Mouse (Mus musculus) hindbrain, embryonic 10.5 days (tissue): Measurements from ENCODE around the gene Olfr1189. TPM values are rescaled to one million over a fixed set of nuclear protein-coding genes. Genes with fewer than 3 reads are reported as not detected.
"Not testable (repeated sequence)": the region's sequence is repeated elsewhere in the genome, so short reads cannot be mapped to it uniquely, and the experiment has no call there.

Source experiments
- DNase-seq: peaks from one replicate; pipeline ENCODE4 v3.0.0-alpha.2; 2017; ENCODE audit warnings: low spot score
- H3K27ac ChIP-seq: fragments of 300-500 bp; sonication (generic); 2 replicates; pipeline ENCODE4 v1.5.1; 2016; ENCODE audit warnings: mild to moderate bottlenecking, moderate library complexity
- H3K27me3 ChIP-seq: fragments of 300-500 bp; sonication (generic); 2 replicates; pipeline ENCODE4 v1.6.1; 2016; ENCODE audit warnings: mild to moderate bottlenecking; ENCODE audit not compliant: poor library complexity, insufficient read depth, severe bottlenecking
- H3K36me3 ChIP-seq: fragments of 300-500 bp; sonication (generic); 2 replicates; pipeline ENCODE4 v1.6.1; 2016; ENCODE audit warnings: mild to moderate bottlenecking, moderate library complexity
- H3K4me1 ChIP-seq: fragments of 300-500 bp; sonication (generic); replicated peaks from 2 replicates; pipeline ENCODE4 v1.6.1; 2016; ENCODE audit warnings: mild to moderate bottlenecking
- H3K4me3 ChIP-seq: fragments of 300-500 bp; sonication (generic); 2 replicates; pipeline ENCODE4 v1.5.1; 2016; ENCODE audit warnings: mild to moderate bottlenecking, moderate library complexity
- H3K9me3 ChIP-seq: fragments of 300-500 bp; sonication (generic); 2 replicates; pipeline ENCODE4 v1.6.1; 2016; ENCODE audit warnings: mild to moderate bottlenecking, moderate library complexity
- WGBS: fragments of 180-500 bp; shearing (Covaris S2); methylation state at CpG from one replicate; pipeline ENCODE4 v1.1.7; 2016; 5-methylcytosine and 5-hydroxymethylcytosine counted together
- polyA plus RNA-seq: library from polyadenylated mRNA; unstranded; fragments of >200 nt; fragmentation: Nextera tagmentation; extraction: Ambion mirVana; gene quantifications from 2 replicates; pipeline ENCODE4 v1.2.1, GENCODE M21; 2016

The Olfr1189 gene
- polyA plus RNA-seq: not detected in 2 replicates

DNA sequence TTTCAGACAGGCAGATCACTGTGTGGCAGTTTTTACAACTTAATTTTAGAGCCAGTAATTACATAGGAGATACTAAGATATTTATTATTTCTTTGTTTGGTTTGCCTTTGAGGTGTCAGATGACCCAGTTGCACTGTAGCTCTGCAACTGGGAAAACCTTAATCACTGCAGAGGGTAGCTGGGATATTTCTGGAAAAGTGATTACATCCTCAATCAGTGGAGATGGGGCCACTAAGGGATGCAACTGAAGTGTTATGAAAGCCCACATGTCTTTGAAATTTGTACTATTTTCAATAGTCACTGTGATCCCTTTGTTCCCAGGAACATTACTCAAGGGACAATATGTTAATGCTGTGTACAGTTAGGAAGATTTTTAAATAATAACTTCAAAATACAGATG, at the start of gene Olfr1189:
Gene Olfr1189 (plus strand): TSS at position 301 of the 400 bp plus-strand sequence.
- Histone ChIP-seq H3K9me3 (no peaks in the 10 kb centered on the region), H3K27ac (no peak within 1 kb of the TSS), H3K4me1 (no peaks in the 10 kb centered on the region), H3K4me3 (no peak within 1 kb of the TSS), H3K36me3 (no peaks in the 10 kb centered on the region), H3K27me3 (no peaks in the 10 kb centered on the region)
- DNase-seq: no peak

DNA sequence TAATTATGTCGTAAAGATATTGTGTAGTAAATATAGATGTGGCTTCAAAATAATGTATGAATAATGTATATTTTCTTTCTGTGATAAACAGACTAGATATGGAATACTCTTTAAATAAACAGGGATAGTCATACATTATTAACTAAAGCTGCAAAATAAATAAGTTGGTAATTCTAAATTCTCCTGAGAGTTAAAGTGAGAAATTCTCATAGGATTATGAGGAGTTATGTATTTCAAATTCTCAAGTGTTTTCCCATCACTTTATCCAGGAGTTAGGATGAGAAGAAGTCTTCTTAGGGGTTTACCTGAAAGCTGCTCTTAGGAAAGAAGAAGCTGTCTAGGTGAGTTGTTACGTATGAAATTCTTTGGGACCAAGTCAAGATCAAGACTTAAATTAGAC, 29.6 kb upstream of the Olfr1189 start, which contains the start of gene Olfr1188:
Gene Olfr1188 (plus strand): TSS at position 301 of the 400 bp plus-strand sequence.
- no peaks in the 10 kb centered on the region for H3K4me1 ChIP-seq
- H3K4me3 ChIP-seq: no peak within 1 kb of the TSS
- H3K9me3 ChIP-seq: no peaks in the 10 kb centered on the region
- H3K27ac ChIP-seq: no peak within 1 kb of the TSS
- H3K36me3 ChIP-seq: no peaks in the 10 kb centered on the region
- DNase-seq: no peak
- H3K27me3 ChIP-seq: no peaks in the 10 kb centered on the region
- WGBS: 93% methylated on average over 2 of the region's 2 CpGs

GRCm38 (mm10) chr2:88572696-88573095, 13.6 kb upstream of the Olfr1189 start:
- DNase-seq, H3K36me3 ChIP-seq, H3K27me3 ChIP-seq, H3K4me3 ChIP-seq, H3K4me1 ChIP-seq, H3K27ac ChIP-seq, H3K9me3 ChIP-seq: not testable (repeated sequence)
- 93% methylated on average over 12 of the region's 12 CpGs for WGBS

GRCm38 (mm10) chr2:88640242-88640641, 54.0 kb downstream of the Olfr1189 start, which contains the start of gene Olfr1191-ps1:
Olfr1191-ps1 (plus strand) TSS chr2:88640542.
- 96% methylated on average over 1 of the region's 1 CpGs for WGBS
- not testable (repeated sequence) for H3K27me3 ChIP-seq, H3K27ac ChIP-seq, H3K36me3 ChIP-seq, H3K4me1 ChIP-seq, H3K4me3 ChIP-seq, H3K9me3 ChIP-seq, DNase-seq

Other genes with a start within 250 kb of the Olfr1189 start
- not detected in 2 replicates for gene Olfr1176, start 249.7 kb upstream of the Olfr1189 start, polyA plus RNA-seq
- gene Olfr1177-ps, start 240.0 kb upstream of the Olfr1189 start, polyA plus RNA-seq: not detected in 2 replicates
- gene Olfr1178, start 199.4 kb upstream of the Olfr1189 start, polyA plus RNA-seq: not detected in 2 replicates
- not detected in 2 replicates for gene Olfr1179, start 180.0 kb upstream of the Olfr1189 start, polyA plus RNA-seq
- gene Olfr1180, start 167.3 kb upstream of the Olfr1189 start, polyA plus RNA-seq: not detected in 2 replicates
- not detected in 2 replicates for gene Olfr1181, start 160.3 kb upstream of the Olfr1189 start, polyA plus RNA-seq
- gene Gm13757, start 137.3 kb upstream of the Olfr1189 start, polyA plus RNA-seq: not detected in 2 replicates
- not detected in 2 replicates for gene Olfr1183, start 131.6 kb upstream of the Olfr1189 start, polyA plus RNA-seq
- not detected in 2 replicates for gene Olfr1184, start 102.9 kb upstream of the Olfr1189 start, polyA plus RNA-seq
- not detected in 2 replicates for gene Olfr1185-ps1, start 93.1 kb upstream of the Olfr1189 start, polyA plus RNA-seq
- not detected in 2 replicates for gene Olfr1186, start 67.9 kb upstream of the Olfr1189 start, polyA plus RNA-seq
- not detected in 2 replicates for gene Olfr1188, start 29.5 kb upstream of the Olfr1189 start, polyA plus RNA-seq
- gene Olfr1191-ps1, start 54.1 kb downstream of the Olfr1189 start, polyA plus RNA-seq: not detected in 2 replicates
- gene Olfr1192-ps1, start 62.1 kb downstream of the Olfr1189 start, polyA plus RNA-seq: not detected in 2 replicates
- not detected in 2 replicates for gene Olfr1193, start 89.2 kb downstream of the Olfr1189 start, polyA plus RNA-seq
- not detected in 2 replicates for gene Olfr1195, start 102.7 kb downstream of the Olfr1189 start, polyA plus RNA-seq
- gene Olfr1196, start 118.1 kb downstream of the Olfr1189 start, polyA plus RNA-seq: not detected in 2 replicates
- gene Olfr1197, start 145.9 kb downstream of the Olfr1189 start, polyA plus RNA-seq: not detected in 2 replicates
- not detected in 2 replicates for gene Olfr1198, start 164.9 kb downstream of the Olfr1189 start, polyA plus RNA-seq
- gene Olfr1199, start 174.0 kb downstream of the Olfr1189 start, polyA plus RNA-seq: not detected in 2 replicates
- gene Olfr1200, start 184.0 kb downstream of the Olfr1189 start, polyA plus RNA-seq: not detected in 2 replicates
- not detected in 2 replicates for gene Olfr1201, start 206.6 kb downstream of the Olfr1189 start, polyA plus RNA-seq
- gene Olfr1202, start 228.0 kb downstream of the Olfr1189 start, polyA plus RNA-seq: 0.04 TPM in 1 of 2 replicates, not detected in the other
- gene Olfr1205, start 243.3 kb downstream of the Olfr1189 start, polyA plus RNA-seq: not detected in 2 replicates